Mouse (Mus musculus) c-Kit-positive CD71-positive TER-119-negative erythroid progenitor cells, embryonic 14.5 days (primary cell): Measurements from ENCODE around the gene Itgb3.
A peak's percentile ranks its signal among the peaks of the same experiment; 100 is the strongest.

Experiments used
- DNase-seq: peaks from one replicate; pipeline ENCODE4 v3.0.0-alpha.2; 2013; ENCODE audit warnings: low read depth

Gene Itgb3

GRCm38 (mm10) chr11:104582630-104583364 lies 25.0 kb upstream of the Itgb3 start:
- no peak for DNase-seq

GRCm38 (mm10) chr11:104585495-104585894 lies 22.3 kb upstream of the Itgb3 start:
- DNase-seq = no peak

DNA sequence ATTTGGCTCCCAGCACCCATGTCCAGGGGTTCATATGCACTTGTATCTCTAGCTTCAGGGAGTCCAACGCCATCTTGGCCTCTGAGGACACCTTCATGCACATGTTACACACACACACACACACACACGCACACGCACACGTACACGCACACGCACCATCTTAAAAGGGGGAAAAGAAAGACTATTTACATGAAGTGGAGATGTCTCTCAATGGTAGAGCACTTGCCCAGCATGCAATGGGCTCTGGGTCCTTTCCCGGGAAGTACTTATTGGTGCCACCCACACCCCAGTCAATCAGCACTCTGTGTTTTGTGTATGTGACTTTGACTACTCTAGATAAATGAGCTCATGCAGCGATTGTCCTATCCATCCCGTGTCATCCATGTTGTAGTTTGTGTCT lies 19.9 kb upstream of the Itgb3 start:
- no peak for DNase-seq

GRCm38 (mm10) chr11:104588513-104588912 lies 19.3 kb upstream of the Itgb3 start:
- no peak for DNase-seq

DNA sequence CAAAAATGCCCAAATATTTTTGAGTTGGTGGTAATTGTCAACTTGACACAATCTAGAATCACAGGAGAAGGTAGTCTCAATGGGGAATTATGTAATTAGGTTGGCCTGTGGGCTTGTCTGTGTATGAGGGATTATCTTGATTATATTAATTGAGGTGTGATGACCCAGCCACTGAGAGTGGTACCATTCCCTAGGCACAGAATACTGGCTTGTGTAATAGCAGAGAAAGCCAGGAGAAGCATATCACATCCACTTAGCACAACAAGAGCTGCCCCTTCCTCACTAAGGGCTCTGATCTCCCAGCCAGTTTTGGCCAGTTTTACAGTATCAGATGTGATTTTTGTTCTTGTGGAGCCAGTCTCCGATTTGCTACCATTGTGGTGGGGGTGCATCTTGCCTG lies 18.2 kb upstream of the Itgb3 start:
- DNase-seq = no peak

- DNase-seq = peak; percentile 59
Measured at GRCm38 (mm10) chr11:104590148-104590547, 17.7 kb upstream of the Itgb3 start.

- DNase-seq = no peak
Measured at GRCm38 (mm10) chr11:104592066-104592835, 15.5 kb upstream of the Itgb3 start.

GRCm38 (mm10) chr11:104596365-104596764 lies 11.4 kb upstream of the Itgb3 start:
- no peak for DNase-seq

- DNase-seq = no peak
Measured at GRCm38 (mm10) chr11:104599265-104599945, 8.4 kb upstream of the Itgb3 start.

DNA sequence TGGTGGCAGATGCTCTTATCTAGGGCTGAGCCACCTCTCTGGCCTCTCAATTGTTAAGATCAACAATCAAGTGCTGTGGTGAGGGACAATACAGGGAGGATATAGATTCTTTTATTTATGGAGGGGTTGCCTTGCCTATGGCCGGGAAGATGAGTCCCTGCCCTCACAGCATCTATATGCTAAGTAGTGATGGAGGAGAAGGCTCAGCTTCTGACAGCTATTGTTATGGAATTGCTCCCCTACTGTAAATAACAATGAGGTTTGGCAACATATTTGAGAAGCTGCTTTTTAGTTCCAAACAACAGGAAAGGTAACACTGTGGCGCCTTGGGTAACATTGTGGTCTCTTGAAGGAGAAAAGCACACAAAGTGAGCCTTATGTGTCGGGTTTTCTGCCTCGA lies 7.1 kb upstream of the Itgb3 start:
- DNase-seq = no peak

- no peak for DNase-seq
Measured at GRCm38 (mm10) chr11:104604192-104604591, 3.6 kb upstream of the Itgb3 start.

GRCm38 (mm10) chr11:104608249-104608920 lies 585 bp downstream of the Itgb3 start:
- DNase-seq = no peak

DNA sequence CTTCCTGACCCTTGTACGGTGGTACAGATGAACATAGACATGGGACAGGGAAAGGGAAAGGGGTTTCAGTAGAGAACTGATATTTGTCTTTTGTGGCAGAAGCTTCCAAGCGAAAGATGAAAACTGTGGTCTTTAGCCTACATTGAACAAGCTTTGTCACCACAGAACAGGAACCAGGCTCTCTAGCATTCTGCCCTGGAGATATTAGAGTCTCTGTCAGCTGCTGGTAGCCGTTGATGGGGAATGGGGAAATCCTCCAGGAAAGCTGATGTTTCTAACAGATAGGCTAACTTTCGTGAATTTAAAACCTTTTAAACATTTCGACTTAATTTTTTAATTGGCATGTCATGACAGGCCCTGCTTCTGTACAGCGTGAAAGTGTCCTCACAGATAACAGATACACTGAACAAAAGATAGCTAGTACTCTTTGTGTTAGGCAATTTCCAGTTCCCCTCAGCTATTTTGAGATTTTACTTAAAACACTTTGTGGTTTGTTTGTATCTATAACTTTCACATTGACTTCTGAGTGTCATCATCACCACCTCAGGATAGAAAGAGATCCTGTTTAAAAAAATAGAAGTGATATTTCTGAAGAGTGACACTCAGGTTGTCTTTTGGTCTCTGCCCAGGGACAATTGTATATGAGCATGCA lies 1.4 kb downstream of the Itgb3 start:
- DNase-seq = no peak

GRCm38 (mm10) chr11:104609733-104610132 lies 1.9 kb downstream of the Itgb3 start:
- DNase-seq = no peak

- DNase-seq = no peak
Measured at GRCm38 (mm10) chr11:104611579-104612151, 3.9 kb downstream of the Itgb3 start.

GRCm38 (mm10) chr11:104613551-104613950 lies 5.8 kb downstream of the Itgb3 start:
- no peak for DNase-seq

DNA sequence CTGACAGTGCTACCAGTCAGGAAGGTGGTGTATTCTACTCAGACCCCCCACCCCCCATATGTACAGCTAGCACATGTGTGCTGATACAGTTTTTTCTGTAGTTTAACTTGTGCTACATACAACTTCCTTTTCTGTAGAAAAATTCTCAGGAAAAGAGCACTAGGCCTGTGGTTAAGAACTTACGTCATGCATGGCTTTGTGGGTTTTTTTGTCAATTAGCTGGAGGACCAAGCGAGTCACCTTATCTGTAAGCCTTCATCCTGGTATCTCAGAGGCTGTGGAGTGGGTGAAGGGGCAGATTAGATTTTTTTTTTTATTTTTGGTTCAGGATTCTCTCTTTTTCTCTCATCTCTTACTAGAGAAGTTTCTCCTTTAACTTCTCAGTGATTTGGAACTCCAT lies 6.3 kb downstream of the Itgb3 start:
- no peak for DNase-seq

- no peak for DNase-seq
Measured at GRCm38 (mm10) chr11:104616182-104616581, 8.4 kb downstream of the Itgb3 start.

- DNase-seq = no peak
Measured at GRCm38 (mm10) chr11:104618638-104619076, 10.9 kb downstream of the Itgb3 start.

- no peak for DNase-seq
Measured at GRCm38 (mm10) chr11:104619084-104620022, 11.6 kb downstream of the Itgb3 start.
